Mouse (Mus musculus) granulocyte monocyte progenitor cell, adult 5-6 weeks (primary cell): ENCODE measurements around the gene Exosc10. TPM values are rescaled to one million over a fixed set of nuclear protein-coding genes. Genes with fewer than 3 reads are reported as not detected.

Experiments
- ATAC-seq: replicated peaks from 2 replicates; pipeline ENCODE4 v1.8.0; 2016; ENCODE audit warnings: mild to moderate bottlenecking, moderate TSS enrichment, inconsistent platforms; ENCODE audit not compliant: poor library complexity, severe bottlenecking
- total RNA-seq, 2 experiments: library from RNA; stranded (forward) in 1 of 2; stranded (reverse) in 1 of 2; fragments of 200-712, 200-1000 nt in 1 of 2; fragments of >200 nt in 1 of 2; fragmentation: Nextera tagmentation in 1 of 2; gene quantifications; 2 replicates each; pipeline ENCODE4 v1.2.3; 2014 to 2017

The Exosc10 gene
- total RNA-seq, 2 experiments from 2014 or later = 62.5 to 63.9 TPM

DNA sequence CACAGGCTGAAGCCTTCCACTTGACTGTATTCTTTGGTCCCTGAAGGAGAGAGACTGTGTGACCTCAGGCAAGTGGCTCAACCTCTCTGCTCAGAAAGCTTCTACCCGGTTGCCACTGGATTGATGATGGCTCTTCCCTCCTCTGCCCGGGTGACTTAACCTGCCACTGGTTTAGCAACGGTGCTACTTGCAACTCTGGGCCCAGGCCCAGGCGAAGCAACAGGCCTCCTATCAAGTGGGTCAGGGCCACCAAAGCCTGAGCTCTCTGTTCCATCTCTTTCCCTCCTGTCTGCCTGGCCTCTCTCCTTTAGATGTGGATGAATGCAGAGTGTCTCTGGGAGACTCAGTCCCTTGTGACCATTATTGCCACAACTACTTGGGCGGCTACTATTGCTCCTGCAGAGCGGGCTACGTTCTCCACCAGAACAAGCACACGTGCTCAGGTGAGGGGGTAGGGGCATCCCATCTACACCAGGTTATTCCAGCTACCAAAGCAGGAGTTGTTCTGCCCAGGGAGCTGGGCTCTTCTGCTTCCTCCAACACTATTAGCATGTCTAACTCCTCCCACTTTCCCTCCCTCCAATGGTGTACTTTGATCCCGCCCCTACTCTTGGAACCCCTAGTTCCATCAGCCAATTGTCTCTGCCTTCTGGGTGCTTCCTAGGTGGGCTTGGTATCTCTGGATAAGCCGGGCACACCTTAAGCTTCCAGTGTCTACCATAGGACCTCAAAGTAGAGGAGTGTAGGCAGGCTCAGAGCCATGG, 45.3 kb downstream of the Exosc10 start:
- no peak; the same call in 1 of the 2 replicates for ATAC-seq

DNA sequence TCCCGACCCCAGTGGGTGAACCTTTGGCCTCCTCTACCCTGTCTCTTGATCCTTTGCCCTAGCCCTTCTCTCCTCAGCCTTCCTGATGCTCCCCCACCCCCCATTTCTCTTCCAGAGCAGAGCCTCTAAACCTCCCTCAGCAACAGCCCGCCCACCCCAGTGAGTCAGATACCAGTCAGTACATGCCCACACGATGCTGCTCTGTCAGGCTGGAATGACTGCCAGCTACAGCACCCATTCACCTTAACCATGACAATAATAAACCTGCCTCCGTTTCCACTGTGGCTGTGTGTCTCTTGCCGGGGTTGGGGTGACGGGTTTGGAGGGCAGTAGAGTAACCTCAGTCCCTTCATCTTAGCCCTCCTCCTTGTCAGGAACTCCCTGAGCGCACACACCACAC, 45.9 kb downstream of the Exosc10 start:
- no peak for ATAC-seq

DNA sequence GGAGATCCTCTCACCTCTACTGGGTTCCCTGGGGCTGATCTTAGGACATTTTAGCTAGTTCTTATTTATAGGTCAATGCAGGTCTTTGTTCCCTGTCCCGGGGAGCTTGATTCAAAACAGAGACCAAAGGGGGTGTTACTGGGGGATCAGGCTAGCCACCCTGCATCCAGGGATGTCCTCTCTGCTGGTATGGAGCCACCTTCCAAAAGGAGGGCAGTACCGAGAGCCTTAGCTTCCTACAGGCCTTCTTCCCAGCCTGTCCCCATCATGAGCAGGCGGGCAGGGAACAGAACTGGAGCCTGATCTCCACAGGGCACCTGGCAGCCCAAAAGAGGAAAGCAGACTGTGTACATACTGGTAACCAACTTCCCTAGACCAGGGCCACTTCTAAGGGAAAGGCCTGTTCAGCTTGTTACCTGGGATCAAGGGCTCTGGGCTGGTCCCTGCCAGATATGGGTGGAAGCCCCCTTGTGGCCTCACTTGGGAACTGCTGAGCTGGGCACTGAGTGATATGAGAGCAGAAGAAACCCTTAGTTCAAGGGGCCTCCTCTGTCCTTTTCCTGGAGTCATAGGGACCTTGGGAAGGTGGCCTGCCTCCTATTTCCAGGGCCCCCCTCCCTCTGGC, 46.4 kb downstream of the Exosc10 start:
- peak; percentile 74 for ATAC-seq

DNA sequence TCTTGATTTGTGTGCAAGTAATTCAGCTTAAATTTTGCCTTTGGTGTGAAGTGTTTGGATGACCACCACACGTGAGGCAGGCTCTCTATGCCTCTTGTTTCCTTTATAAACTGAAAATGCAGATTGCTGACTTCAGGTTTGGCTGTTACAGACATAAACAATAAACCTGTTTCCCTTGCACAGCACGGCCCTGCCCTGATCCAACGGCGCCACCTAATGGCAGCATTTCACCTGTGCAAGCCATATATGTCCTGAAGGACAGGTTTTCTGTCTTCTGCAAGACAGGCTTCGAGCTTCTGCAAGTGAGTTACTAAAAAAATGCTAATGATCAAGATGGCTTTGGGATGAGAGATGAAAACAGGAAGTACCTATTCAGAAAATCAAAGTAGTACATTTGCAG, 49.5 kb downstream of the Exosc10 start:
- peak; percentile 71 for ATAC-seq

DNA sequence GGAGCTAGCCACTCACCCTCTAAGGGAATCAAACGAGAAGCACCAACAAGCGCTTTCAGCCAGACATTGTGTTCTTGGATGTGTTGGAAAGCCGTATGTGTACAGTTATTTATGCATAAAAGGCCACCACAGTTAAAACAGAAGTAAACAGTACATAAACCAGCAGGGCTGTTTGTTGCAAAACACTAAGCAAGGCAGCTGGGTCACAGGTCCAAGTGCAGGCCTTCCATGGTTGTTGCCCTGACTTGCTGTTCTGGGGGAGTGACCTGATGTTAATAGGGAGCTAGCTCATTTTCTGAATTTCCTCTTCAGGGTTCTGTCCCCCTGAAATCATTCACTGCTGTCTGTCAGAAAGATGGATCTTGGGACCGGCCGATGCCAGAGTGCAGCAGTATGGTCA, 51.6 kb downstream of the Exosc10 start:
- ATAC-seq = no peak

DNA sequence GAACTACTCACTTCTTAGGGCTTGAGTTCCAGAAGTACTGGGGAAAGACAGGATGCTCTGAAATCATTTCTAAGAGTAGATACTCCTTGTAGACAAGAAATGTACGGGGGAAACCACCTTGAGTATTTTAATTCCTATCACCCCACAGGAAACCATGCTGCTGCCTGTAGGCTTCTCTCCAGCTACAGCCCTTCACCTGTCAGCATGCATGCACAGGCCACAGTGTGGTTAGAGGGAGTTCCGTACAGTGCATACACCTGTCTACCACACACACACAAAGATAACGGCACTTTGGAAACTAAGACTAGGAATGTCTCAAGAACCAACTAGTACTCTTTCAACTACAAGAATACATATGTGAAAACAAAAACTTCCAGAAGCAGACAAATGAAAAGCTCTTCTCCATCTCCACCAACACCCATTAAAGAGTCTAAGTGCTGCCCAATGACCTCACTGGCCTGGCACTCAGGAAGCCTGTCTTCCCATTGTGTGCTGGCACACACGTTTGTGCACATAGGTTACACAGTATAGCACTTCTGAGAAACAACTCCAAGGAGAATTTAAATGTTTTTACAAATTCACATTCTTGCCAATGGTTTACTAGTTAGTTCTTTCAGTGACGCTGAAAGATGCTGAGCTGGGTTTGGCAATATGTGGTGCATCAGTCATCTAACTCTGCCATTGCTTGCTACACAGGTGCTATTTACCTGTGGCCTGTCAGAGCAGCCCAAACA, 52.6 kb downstream of the Exosc10 start:
- ATAC-seq = no peak

DNA sequence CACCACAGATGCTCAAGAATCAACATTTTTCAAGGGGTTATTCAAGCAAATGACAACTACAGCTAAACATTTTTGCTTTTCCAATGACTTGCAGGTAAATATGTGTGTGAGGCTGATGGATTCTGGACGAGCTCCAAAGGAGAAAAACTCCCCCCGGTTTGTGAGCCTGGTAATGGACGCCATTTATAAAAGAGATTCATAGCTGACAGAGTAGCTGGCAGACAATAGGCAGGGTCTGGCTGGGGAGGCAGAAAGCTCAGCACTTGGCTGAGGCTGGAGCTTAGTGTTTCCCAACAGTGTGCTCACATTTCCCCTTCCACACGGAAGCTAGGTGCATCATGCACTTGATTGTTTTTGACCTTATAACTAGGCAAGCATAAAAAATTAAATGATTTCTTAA, 54.3 kb downstream of the Exosc10 start:
- no peak for ATAC-seq

DNA sequence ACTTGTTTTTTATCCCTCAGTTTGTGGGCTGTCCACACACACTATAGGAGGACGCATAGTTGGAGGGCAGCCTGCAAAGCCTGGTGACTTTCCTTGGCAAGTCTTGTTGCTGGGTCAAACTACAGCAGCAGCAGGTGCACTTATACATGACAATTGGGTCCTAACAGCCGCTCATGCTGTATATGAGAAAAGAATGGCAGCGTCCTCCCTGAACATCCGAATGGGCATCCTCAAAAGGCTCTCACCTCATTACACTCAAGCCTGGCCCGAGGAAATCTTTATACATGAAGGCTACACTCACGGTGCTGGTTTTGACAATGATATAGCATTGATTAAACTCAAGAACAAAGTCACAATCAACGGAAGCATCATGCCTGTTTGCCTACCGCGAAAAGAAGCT, 55.5 kb downstream of the Exosc10 start:
- ATAC-seq = no peak

DNA sequence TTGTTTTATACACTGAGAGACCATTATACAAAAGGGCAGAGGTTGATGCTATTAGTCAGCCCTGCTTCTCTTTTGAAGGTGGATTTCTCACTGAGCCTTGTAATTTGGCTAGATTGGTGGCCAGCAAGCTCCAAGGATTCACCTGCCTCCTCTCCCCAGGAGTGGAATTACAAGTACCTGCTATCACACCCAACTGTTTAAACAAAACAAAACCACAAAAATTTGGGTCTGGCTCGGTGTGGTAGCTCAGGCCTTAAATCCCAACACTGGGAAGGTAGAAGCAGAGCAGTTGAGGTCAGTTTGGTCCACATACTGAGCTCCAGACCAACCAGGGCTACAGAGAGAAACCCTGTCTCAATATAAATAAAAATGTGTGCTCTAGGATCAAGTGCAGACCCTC, 61.6 kb downstream of the Exosc10 start:
- no peak for ATAC-seq

DNA sequence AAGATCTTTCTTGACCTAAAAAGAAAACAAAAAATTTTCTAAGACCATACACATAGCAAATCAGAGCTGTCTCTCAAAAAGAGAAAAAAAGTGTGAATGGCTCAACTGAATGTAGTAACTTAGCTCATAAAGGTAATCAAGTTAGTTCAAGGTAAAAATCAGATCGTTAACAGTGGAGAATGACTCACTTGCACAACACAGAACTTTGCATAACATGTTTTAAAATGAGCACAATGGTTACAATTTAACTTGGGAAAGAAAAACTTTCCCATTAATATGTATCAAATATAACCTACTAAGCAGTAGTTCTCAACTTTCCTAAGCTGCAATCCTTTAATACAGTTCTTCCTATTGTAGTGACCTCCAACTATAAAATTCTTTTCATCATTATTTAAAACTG, 62.5 kb downstream of the Exosc10 start:
- ATAC-seq = no peak

DNA sequence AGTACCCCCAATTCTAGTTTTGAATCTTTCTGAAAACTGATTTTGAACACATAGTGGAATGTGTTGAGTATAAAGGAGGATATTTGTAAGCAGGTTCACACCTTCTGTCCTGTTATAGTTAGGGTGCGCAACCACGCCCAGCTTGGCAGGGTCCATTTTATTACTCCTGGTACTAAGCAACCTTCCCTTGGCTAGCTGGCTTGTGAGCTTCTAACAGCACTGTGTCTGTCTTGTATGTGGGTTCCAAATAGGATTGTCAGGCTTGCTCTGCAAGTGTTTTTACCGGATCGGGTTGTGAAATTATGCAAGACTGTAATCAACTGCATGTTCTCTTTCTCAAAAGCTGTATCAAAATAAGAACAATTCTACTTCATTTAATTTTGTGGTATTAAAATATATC, 64.3 kb downstream of the Exosc10 start:
- no peak for ATAC-seq

DNA sequence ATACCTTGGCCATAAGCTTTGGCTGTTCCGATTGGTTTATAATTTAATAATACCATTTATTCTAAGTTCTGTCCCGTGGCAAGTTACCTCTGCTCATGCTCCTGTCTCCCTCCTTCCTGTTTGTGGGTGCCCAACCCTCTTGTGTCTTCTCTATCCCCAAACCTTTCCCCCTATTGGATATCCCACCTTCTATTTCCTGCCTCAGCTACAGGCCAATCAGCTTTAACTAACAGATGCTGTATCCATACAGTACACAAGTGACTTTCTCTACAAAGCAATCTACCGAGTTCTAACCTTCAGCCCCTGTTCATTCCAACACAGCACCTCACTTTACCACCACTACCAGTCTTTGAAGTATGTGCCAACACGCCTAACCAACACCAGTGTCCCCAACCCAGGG, 65.4 kb downstream of the Exosc10 start:
- no peak for ATAC-seq

DNA sequence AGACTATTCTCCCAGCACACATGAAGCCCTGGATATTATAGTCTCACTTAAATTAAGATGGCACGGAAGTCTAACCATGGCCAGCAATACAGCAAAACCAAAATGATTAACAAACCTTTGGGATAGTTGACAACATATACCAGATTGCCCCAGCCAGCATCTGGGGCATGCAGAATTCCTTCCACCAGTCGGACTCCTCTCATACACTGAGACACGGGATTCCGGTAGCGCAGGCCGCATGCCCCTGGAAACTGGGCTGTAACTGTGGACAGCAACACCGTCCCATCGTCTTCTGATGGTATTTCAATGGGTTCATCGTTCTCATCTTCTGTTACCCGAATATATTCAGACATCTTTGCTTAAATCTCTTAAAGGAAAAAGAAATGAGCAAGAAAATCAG, 66.8 kb downstream of the Exosc10 start:
- no peak for ATAC-seq

DNA sequence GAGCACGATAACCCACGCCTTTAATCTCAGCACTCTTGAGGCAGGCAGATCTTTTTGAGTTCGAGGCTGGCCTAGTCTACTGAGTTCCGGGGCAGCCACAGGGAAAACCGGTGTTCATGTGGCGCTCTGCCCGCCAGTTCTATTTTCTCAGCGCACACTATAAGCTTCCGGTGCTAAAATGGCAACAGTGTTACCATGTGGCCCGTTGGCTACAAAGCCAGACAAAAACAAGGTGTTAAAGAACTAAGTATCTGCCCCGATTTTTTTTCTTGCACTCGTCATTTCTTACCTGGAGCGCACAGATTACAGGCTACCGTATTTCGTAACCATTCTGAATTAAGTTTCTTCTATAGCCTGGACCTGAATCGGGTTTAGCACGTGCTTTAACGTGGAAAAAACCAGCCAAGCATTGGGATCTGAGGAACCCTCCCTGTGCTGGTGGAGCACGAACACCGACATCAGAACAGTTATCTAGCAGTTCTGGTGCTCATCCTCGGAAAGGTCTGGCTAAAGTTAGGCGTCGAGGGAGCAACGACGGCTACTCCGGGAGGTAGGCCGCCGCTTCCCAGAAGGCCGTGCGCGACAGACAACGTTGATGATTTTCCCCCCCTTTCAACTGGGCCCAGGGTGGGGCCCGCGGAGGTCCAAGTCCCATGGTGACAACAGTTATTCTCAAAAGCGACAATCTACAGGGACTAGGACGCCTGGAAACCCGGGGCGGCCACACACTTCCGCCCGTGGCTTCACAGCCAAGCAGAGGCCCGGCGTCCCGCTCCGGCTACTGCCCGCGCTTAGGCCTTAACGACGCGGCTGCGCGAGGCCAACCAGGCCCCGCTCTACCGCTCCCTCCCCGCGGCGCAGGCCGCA, 67.8 kb downstream of the Exosc10 start:
- peak; percentile 35 for ATAC-seq

DNA sequence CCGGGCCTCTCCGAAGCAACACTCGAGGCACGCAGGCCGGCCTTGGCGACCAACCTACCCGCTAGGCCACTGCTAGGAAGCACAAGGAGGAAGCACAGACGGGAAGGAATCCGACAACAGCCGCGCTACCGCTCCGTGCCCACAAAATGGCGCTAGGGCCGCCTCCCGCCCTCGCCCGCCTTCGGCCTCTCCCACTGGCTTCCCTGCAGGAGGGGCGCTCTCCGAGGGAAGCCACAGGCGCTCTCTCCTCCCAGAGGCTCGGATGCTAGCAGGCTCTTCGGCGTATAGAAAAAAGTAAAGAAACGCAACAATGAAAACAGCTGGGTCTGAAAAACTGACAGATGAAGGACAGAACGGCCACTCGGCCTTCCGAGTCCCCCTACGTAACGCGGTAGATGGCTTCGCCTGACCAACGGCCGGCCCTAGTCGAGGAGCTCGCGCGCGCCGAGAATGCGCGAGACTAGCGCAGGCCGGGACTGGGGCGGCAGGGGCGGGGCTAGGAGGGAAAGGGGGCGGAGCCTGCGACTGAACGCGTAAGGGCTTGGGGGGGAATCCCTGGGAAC, 68.5 kb downstream of the Exosc10 start, which contains the start of gene Tardbp:
Gene Tardbp (minus strand): TSS at position 397 of the 563 bp plus-strand sequence.
- peak; percentile 89 for ATAC-seq

DNA sequence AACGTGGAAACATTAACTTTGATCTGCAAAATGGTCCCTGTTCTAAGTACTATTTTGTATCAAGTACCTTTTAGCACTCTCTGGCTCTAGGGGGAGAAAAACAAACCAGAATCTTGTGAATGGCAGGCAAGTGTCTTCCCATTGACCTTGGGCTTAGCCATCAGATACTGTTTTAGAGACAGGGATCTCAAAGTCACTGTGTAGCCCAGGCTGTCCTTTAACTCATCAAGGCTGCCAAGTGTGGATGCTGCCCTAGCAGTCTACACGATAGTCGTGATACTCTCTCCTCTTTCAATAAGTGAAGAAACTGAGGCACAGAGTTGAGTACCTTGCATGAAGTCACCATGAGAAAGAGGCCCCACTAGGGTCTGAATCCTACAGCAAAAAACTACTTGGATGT, 69.0 kb downstream of the Exosc10 start:
- no peak for ATAC-seq
